Mouse (Mus musculus) hindbrain, postnatal 0 days (tissue): ENCODE results near the gene Fam214a. TPM values are rescaled to one million over a fixed set of nuclear protein-coding genes. Genes with fewer than 3 reads are reported as not detected.

ENCODE experiments used
- ATAC-seq: fragments of 200-750 bp; cut with Nextera tagmentation; 2 replicates; pipeline ENCODE4 v1.8.0; 2017; ENCODE audit warnings: mild to moderate bottlenecking, moderate TSS enrichment, moderate library complexity
- DNase-seq: peaks from one replicate; pipeline ENCODE4 v3.0.0-alpha.2; 2015; ENCODE audit warnings: low spot score
- H3K27ac ChIP-seq: fragments of 300-500 bp; sonication (generic); 2 replicates; pipeline ENCODE4 v1.5.1; 2014; ENCODE audit warnings: mild to moderate bottlenecking
- H3K27me3 ChIP-seq: fragments of 300-500 bp; sonication (generic); 2 replicates; pipeline ENCODE4 v1.6.1; 2014; ENCODE audit warnings: low read length, mixed read lengths; ENCODE audit not compliant: insufficient read depth
- H3K36me3 ChIP-seq: fragments of 300-500 bp; sonication (generic); 2 replicates; pipeline ENCODE4 v1.6.1; 2014; ENCODE audit warnings: low read length, mixed read lengths; ENCODE audit not compliant: insufficient read depth
- H3K4me1 ChIP-seq: fragments of 300-500 bp; sonication (generic); 2 replicates; pipeline ENCODE4 v1.6.1; 2014; ENCODE audit warnings: antibody characterized with exemption, low read length, mixed read lengths; ENCODE audit not compliant: insufficient read depth
- H3K4me2 ChIP-seq: fragments of 300-500 bp; sonication (generic); 2 replicates; pipeline ENCODE4 v1.6.1; 2014; ENCODE audit warnings: low read depth, mild to moderate bottlenecking, low read length, moderate library complexity, mixed read lengths
- H3K4me3 ChIP-seq: fragments of 300-500 bp; sonication (generic); 2 replicates; pipeline ENCODE4 v1.5.1; 2014; ENCODE audit warnings: low read length
- H3K9ac ChIP-seq: fragments of 300-500 bp; sonication (generic); replicated peaks from 2 replicates; pipeline ENCODE4 v1.6.1; 2014; ENCODE audit warnings: mild to moderate bottlenecking, low read length, moderate library complexity, mixed read lengths
- H3K9me3 ChIP-seq: fragments of 300-500 bp; sonication (generic); 2 replicates; pipeline ENCODE4 v1.6.1; 2016; ENCODE audit warnings: low read length, mixed read lengths
- CTCF ChIP-seq: IDR thresholded peaks from 2 replicates; pipeline ENCODE4 v1.5.1; 2016; ENCODE audit warnings: antibody characterized with exemption, control low read depth, low read depth
- WGBS: fragments of 180-500 bp; shearing (Covaris S2); extraction: QIAGEN DNeasy Blood & Tissue Kit; methylation state at CpG from one replicate; pipeline ENCODE4 v1.1.7; 2014; 5-methylcytosine and 5-hydroxymethylcytosine counted together
- polyA plus RNA-seq: library from polyadenylated mRNA; unstranded; fragments of >200 nt; fragmentation: Nextera tagmentation; extraction: Ambion mirVana; gene quantifications from 2 replicates; pipeline ENCODE4 v1.2.1, GENCODE M21; 2015
- total RNA-seq: library from RNA; depleted of rRNA; stranded (reverse); fragments of >200 nt; gene quantifications from 2 replicates; pipeline ENCODE4 v1.2.3, GENCODE M21; 2014

Fam214a gene
- total and polyA plus RNA-seq, 2 experiments from 2014 or later: 18.6 to 28.6 TPM

DNA sequence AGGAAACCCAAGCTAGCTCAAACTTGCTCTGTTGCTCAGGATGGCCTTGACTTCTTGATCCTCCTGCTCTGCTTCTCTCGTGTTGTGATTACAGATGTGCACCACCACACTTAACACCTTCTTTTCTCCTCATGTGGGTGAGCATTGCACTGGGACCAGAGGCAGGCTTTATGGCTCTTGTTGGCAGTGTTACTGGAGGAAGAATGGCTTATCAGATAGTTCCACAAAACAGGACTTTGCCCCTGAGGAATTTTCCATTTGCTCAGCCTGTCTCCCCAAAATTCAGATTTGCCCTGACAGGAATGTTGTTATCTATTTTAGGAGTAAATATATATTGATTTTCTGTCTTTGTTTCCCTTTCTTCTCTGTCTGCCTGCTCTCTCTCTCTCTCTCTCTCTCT, 82.0 kb downstream of the Fam214a start:
- Histone ChIP-seq H3K9ac (no peak overlapping the region), H3K27ac (no peak overlapping the region), H3K4me2 (no peak overlapping the region), H3K9me3 (no peaks in the 10 kb centered on the region), H3K4me1 (0 out of 2 replicates have a peak, but pooled peaks cover 3% of the 10 kb centered on the region), H3K4me3 (no peak overlapping the region), H3K36me3 (no peaks in the 10 kb centered on the region; the same call in 1 of the 2 replicates), H3K27me3 (no peaks in the 10 kb centered on the region)
- no peak for TF ChIP-seq CTCF
- no peak for ATAC-seq
- WGBS: 65% methylated on average over 1 of the region's 1 CpGs
- DNase-seq: no peak

- Histone ChIP-seq H3K9me3 (no peaks in the 10 kb centered on the region), H3K36me3 (no peaks in the 10 kb centered on the region; the same call in 1 of the 2 replicates), H3K27me3 (no peaks in the 10 kb centered on the region), H3K9ac (no peak overlapping the region), H3K27ac (no peak overlapping the region), H3K4me1 (0 out of 2 replicates have a peak, but pooled peaks cover 3% of the 10 kb centered on the region), H3K4me3 (no peak overlapping the region), H3K4me2 (no peak overlapping the region)
- TF ChIP-seq CTCF: no peak
- WGBS: 80% methylated on average over 4 of the region's 4 CpGs
- DNase-seq (no peak), ATAC-seq (no peak)
Observed at GRCm38 (mm10) chr9:75035944-75036343, 83.3 kb downstream of the Fam214a start.

DNA sequence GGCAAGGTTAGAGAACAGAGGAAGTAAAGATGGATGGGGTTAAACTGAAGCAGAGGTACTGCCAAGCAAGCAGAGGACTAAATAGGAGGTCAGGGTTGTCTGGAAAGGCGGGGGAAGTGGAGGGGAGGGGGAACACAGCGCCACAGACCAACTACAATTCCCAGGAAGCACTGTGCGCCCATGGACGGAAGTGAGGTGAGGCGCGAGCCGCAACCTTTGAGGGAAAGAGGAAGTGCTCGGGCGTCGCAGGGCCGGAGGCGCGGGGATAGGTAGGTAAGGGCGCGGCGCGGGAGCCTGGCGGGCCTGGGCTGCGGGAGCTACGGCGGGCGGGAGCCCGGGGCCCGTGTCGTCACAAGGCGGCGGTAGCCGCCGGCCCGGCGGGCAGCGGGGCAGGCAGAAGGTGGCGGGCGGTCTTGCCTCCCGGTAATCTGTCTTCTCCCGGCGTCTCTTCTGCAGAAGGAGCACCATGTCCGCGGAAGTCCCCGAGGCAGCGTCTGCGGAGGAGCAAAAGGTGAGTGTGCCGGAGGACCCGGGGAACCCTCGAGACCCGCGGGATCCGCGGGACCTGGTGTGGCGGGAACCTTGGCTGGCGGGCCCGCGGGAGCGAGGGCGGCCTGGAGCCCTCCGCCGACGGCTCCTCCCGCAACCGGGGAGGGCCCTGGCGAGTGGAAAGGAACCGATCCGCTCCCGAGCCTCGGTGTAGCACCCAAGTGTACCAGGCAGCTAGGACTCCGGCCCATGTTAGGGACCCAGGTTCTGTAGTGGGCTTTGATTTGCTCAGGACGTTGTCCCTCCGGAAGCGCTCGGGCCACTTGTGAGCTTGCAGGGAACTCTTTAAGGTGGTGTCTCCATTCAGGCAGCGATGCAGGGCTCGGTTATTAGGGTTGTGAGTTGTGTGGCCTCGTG, 85.0 kb downstream of the Fam214a start, which contains the start of gene Arpp19:
Arpp19 (plus strand) TSS at position 164 of the 906 bp plus-strand sequence.
- TF ChIP-seq CTCF: no peak
- H3K36me3 ChIP-seq: no peaks in the 10 kb centered on the region
- peak within 1 kb of the TSS; percentile 70 for H3K27ac ChIP-seq
- ATAC-seq: peak; percentile 96
- H3K4me1 ChIP-seq: 0 out of 2 replicates have a peak, but pooled peaks cover 3% of the 10 kb centered on the region
- H3K4me3 ChIP-seq: peak within 1 kb of the TSS; percentile 87
- WGBS: 1% methylated on average over 57 of the region's 73 CpGs
- peak within 1 kb of the TSS; percentile 71 for H3K4me2 ChIP-seq
- peak; percentile 94 for DNase-seq
- H3K27me3 ChIP-seq: no peaks in the 10 kb centered on the region
- H3K9ac ChIP-seq: peak within 1 kb of the TSS; percentile 84
- no peaks in the 10 kb centered on the region for H3K9me3 ChIP-seq

GRCm38 (mm10) chr9:75038357-75038688, 85.6 kb downstream of the Fam214a start:
- Histone ChIP-seq H3K4me2 (peak overlapping the region; percentile 71), H3K27me3 (no peaks in the 10 kb centered on the region), H3K4me3 (peak overlapping the region; percentile 87), H3K9me3 (no peaks in the 10 kb centered on the region), H3K27ac (no peak overlapping the region), H3K36me3 (no peaks in the 10 kb centered on the region), H3K9ac (peak overlapping the region; percentile 84), H3K4me1 (0 out of 2 replicates have a peak, but pooled peaks cover 3% of the 10 kb centered on the region)
- no peak for ATAC-seq
- WGBS: 1% methylated on average over 10 of the region's 10 CpGs
- TF ChIP-seq CTCF: no peak
- no peak for DNase-seq

- H3K4me2 ChIP-seq: no peak overlapping the region
- DNase-seq (no peak), ATAC-seq (no peak)
- WGBS: 91% methylated on average over 2 of the region's 2 CpGs
- no peak overlapping the region for H3K4me3 ChIP-seq
- H3K9ac ChIP-seq: no peak overlapping the region
- H3K9me3 ChIP-seq: no peaks in the 10 kb centered on the region
- H3K27me3 ChIP-seq: no peaks in the 10 kb centered on the region
- H3K36me3 ChIP-seq: no peaks in the 10 kb centered on the region
- H3K27ac ChIP-seq: no peak overlapping the region
- no peak for TF ChIP-seq CTCF
- 0 out of 2 replicates have a peak, but pooled peaks cover 3% of the 10 kb centered on the region for H3K4me1 ChIP-seq
Observed at GRCm38 (mm10) chr9:75040566-75040965, 87.9 kb downstream of the Fam214a start.

DNA sequence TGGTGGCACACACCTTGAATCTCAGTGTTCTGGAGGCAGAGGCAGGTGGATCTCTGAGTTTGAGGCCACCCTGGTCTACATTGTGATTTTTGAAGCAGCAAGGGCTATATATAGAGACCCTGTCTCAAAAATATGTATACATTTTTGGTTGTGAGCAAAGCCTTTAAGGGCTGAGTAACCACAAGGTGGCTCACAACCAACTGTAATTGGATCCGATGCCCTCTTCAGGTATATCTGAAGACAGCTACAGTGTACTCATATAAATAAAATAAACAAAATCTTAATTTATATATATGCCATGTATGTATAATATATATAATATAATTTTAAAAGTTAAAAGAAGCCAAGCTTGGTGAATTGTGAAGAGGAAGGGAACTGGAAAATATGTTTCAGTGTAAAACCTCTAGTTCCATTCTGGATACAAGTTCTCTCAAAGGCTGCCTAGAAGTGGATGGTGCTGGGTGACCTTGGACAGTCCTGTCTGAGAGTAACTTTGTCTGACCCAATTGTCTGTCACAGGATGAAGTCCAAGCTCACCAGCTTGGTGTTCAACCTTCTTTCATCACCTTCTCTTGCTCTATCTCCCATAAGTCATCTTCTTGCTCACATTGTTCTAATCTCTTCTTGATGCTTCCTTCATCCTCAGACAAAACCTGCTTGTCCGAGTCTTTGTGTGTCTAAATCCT, 89.3 kb downstream of the Fam214a start:
- no peak overlapping the region for H3K4me3 ChIP-seq
- H3K27ac ChIP-seq: no peak overlapping the region
- ATAC-seq (no peak), DNase-seq (peak; percentile 10)
- no peaks in the 10 kb centered on the region for H3K9me3 ChIP-seq
- H3K27me3 ChIP-seq: no peaks in the 10 kb centered on the region
- no peak overlapping the region for H3K9ac ChIP-seq
- no peak overlapping the region for H3K4me2 ChIP-seq
- WGBS: 81% methylated on average over 2 of the region's 2 CpGs
- 0 out of 2 replicates have a peak, but pooled peaks cover 3% of the 10 kb centered on the region for H3K4me1 ChIP-seq
- 0 out of 2 replicates have a peak, but pooled peaks cover 6% of the 10 kb centered on the region for H3K36me3 ChIP-seq
- peak; percentile 38 for TF ChIP-seq CTCF
